Mouse (Mus musculus): Measurements from ENCODE around the gene Dync2h1. TPM values are rescaled to one million over a fixed set of nuclear protein-coding genes. Genes with fewer than 3 reads are reported as not detected.
"Not testable (repeated sequence)": the region's sequence is repeated elsewhere in the genome, so short reads cannot be mapped to it uniquely, and the experiment has no call there.

The Dync2h1 gene
- polyA plus RNA-seq (2016; fragmentation: Nextera tagmentation; extraction: Ambion mirVana), result 20.9 and 23.1 TPM in 2 replicates

GRCm38 (mm10) chr9:7184172-7184896 lies at the start of gene Dync2h1, which contains the start of gene Dcun1d5:
TSS of gene Dync2h1 (minus strand) at chr9:7184446.
TSS of gene Dcun1d5 (plus strand) at chr9:7184520.
- WGBS, result under 1% methylated on average over 62 of the region's 62 CpGs
- peak within 1 kb of the TSS; percentile 94 for H3K27ac ChIP-seq
- H3K9me3 ChIP-seq, result no peaks in the 10 kb centered on the region
- H3K27me3 ChIP-seq (ENCODE audit: insufficient read depth, poor library complexity, severe bottlenecking), result no peaks in the 10 kb centered on the region
- peak; percentile 92 for DNase-seq (ENCODE audit: low spot score)
- H3K4me3 ChIP-seq, result peak within 1 kb of the TSS; percentile 96
- H3K36me3 ChIP-seq, result peaks cover 26% of the 10 kb centered on the region
- H3K4me1 ChIP-seq (replicated peaks), result peaks cover 23% of the 10 kb centered on the region

- Histone ChIP-seq H3K4me3 (no peak overlapping the region), H3K4me1 (replicated peaks) (no peaks in the 10 kb centered on the region), H3K27ac (no peak overlapping the region), H3K27me3 (ENCODE audit: insufficient read depth, poor library complexity, severe bottlenecking) (no peaks in the 10 kb centered on the region), H3K36me3 (peaks cover 9% of the 10 kb centered on the region; the same call in 1 of the 2 replicates), H3K9me3 (no peaks in the 10 kb centered on the region)
- WGBS, result 80% methylated on average over 7 of the region's 7 CpGs
- no peak for DNase-seq (ENCODE audit: low spot score)
Observed at GRCm38 (mm10) chr9:7221460-7221859, 37.2 kb upstream of the Dync2h1 start.

GRCm38 (mm10) chr9:7221024-7221423 lies 36.8 kb upstream of the Dync2h1 start:
- Histone ChIP-seq H3K4me1 (replicated peaks) (no peaks in the 10 kb centered on the region), H3K27ac (no peak overlapping the region), H3K4me3 (no peak overlapping the region), H3K36me3 (peaks cover 9% of the 10 kb centered on the region; the same call in 1 of the 2 replicates), H3K9me3 (no peaks in the 10 kb centered on the region), H3K27me3 (ENCODE audit: insufficient read depth, poor library complexity, severe bottlenecking) (no peaks in the 10 kb centered on the region)
- WGBS, result 86% methylated on average over 5 of the region's 5 CpGs
- DNase-seq (ENCODE audit: low spot score), result no peak

- Histone ChIP-seq H3K36me3 (peaks cover 33% of the 10 kb centered on the region), H3K4me1 (replicated peaks) (no peaks in the 10 kb centered on the region), H3K4me3 (no peak overlapping the region), H3K27me3 (ENCODE audit: insufficient read depth, poor library complexity, severe bottlenecking) (no peaks in the 10 kb centered on the region), H3K27ac (no peak overlapping the region), H3K9me3 (no peaks in the 10 kb centered on the region)
- 52% methylated on average over 2 of the region's 2 CpGs for WGBS
- no peak for DNase-seq (ENCODE audit: low spot score)
Observed at GRCm38 (mm10) chr9:7216240-7216639, 32.0 kb upstream of the Dync2h1 start.

GRCm38 (mm10) chr9:7190694-7191093 lies 6.4 kb upstream of the Dync2h1 start:
- H3K27me3 ChIP-seq (ENCODE audit: insufficient read depth, poor library complexity, severe bottlenecking); H3K4me1 ChIP-seq (replicated peaks); H3K27ac ChIP-seq; H3K4me3 ChIP-seq; H3K9me3 ChIP-seq; DNase-seq (ENCODE audit: low spot score): not testable (repeated sequence)
- WGBS, result 95% methylated on average over 3 of the region's 3 CpGs
- H3K36me3 ChIP-seq, result peaks cover 34% of the 10 kb centered on the region

GRCm38 (mm10) chr9:7184897-7185291 lies 648 bp upstream of the Dync2h1 start:
- H3K27me3 ChIP-seq (ENCODE audit: insufficient read depth, poor library complexity, severe bottlenecking), result no peaks in the 10 kb centered on the region
- H3K4me3 ChIP-seq, result peak overlapping the region; percentile 96
- H3K4me1 ChIP-seq (replicated peaks), result peaks cover 23% of the 10 kb centered on the region
- H3K27ac ChIP-seq, result peak overlapping the region; percentile 94
- no peaks in the 10 kb centered on the region for H3K9me3 ChIP-seq
- no peak for DNase-seq (ENCODE audit: low spot score)
- under 1% methylated on average over 30 of the region's 31 CpGs for WGBS
- H3K36me3 ChIP-seq, result peaks cover 28% of the 10 kb centered on the region

- no peaks in the 10 kb centered on the region for H3K27me3 ChIP-seq (ENCODE audit: insufficient read depth, poor library complexity, severe bottlenecking)
- no peaks in the 10 kb centered on the region for H3K9me3 ChIP-seq
- peaks cover 9% of the 10 kb centered on the region for H3K4me1 ChIP-seq (replicated peaks)
- H3K36me3 ChIP-seq, result peaks cover 39% of the 10 kb centered on the region
- H3K4me3 ChIP-seq, result peak overlapping the region; percentile 72
- H3K27ac ChIP-seq, result peak overlapping the region; percentile 86
- peak; percentile 93 for DNase-seq (ENCODE audit: low spot score)
- WGBS, result 10% methylated on average over 41 of the region's 41 CpGs
Observed at GRCm38 (mm10) chr9:7176618-7177610, 7.3 kb downstream of the Dync2h1 start.

GRCm38 (mm10) chr9:7173756-7174155 lies 10.5 kb downstream of the Dync2h1 start:
- no peak for DNase-seq (ENCODE audit: low spot score)
- Histone ChIP-seq H3K36me3 (peaks cover 46% of the 10 kb centered on the region), H3K9me3 (no peaks in the 10 kb centered on the region), H3K27ac (no peak overlapping the region), H3K4me1 (replicated peaks) (peaks cover 9% of the 10 kb centered on the region), H3K4me3 (no peak overlapping the region), H3K27me3 (ENCODE audit: insufficient read depth, poor library complexity, severe bottlenecking) (no peaks in the 10 kb centered on the region)
- WGBS, result 85% methylated on average over 1 of the region's 1 CpGs

GRCm38 (mm10) chr9:7167339-7167998 lies 16.8 kb downstream of the Dync2h1 start:
- Histone ChIP-seq H3K9me3 (no peaks in the 10 kb centered on the region), H3K36me3 (peaks cover 76% of the 10 kb centered on the region), H3K4me1 (replicated peaks) (no peaks in the 10 kb centered on the region), H3K27me3 (ENCODE audit: insufficient read depth, poor library complexity, severe bottlenecking) (no peaks in the 10 kb centered on the region), H3K4me3 (no peak overlapping the region), H3K27ac (no peak overlapping the region)
- DNase-seq (ENCODE audit: low spot score), result no peak
- WGBS, result 91% methylated on average over 6 of the region's 6 CpGs

- Histone ChIP-seq H3K4me3 (no peak overlapping the region), H3K27ac (no peak overlapping the region), H3K4me1 (replicated peaks) (no peaks in the 10 kb centered on the region), H3K36me3 (peaks cover 86% of the 10 kb centered on the region), H3K27me3 (ENCODE audit: insufficient read depth, poor library complexity, severe bottlenecking) (no peaks in the 10 kb centered on the region), H3K9me3 (no peaks in the 10 kb centered on the region)
- WGBS, result 85% methylated on average over 5 of the region's 5 CpGs
- peak; percentile 4 for DNase-seq (ENCODE audit: low spot score)
Observed at GRCm38 (mm10) chr9:7160688-7161087, 23.6 kb downstream of the Dync2h1 start.

- Histone ChIP-seq H3K9me3 (no peaks in the 10 kb centered on the region), H3K36me3 (peaks cover 88% of the 10 kb centered on the region), H3K27ac (no peak overlapping the region), H3K4me3 (no peak overlapping the region), H3K4me1 (replicated peaks) (no peaks in the 10 kb centered on the region), H3K27me3 (ENCODE audit: insufficient read depth, poor library complexity, severe bottlenecking) (no peaks in the 10 kb centered on the region)
- WGBS, result 79% methylated on average over 3 of the region's 3 CpGs
- no peak for DNase-seq (ENCODE audit: low spot score)
Observed at GRCm38 (mm10) chr9:7159718-7160117, 24.5 kb downstream of the Dync2h1 start.

- Histone ChIP-seq H3K4me1 (replicated peaks) (no peaks in the 10 kb centered on the region), H3K36me3 (peaks cover 83% of the 10 kb centered on the region), H3K27ac (no peak overlapping the region), H3K9me3 (no peaks in the 10 kb centered on the region), H3K4me3 (no peak overlapping the region), H3K27me3 (ENCODE audit: insufficient read depth, poor library complexity, severe bottlenecking) (no peaks in the 10 kb centered on the region)
- DNase-seq (ENCODE audit: low spot score), result no peak
- 96% methylated on average over 7 of the region's 7 CpGs for WGBS
Observed at GRCm38 (mm10) chr9:7158605-7159004, 25.6 kb downstream of the Dync2h1 start.
